Comparison of ENCODE assay signal across 8 mouse cellular contexts in genomic region chr10:58932151-58932773, GRCm38 (mm10).
DNase-seq lines count a peak whose midpoint lies in the region; ATAC-seq lines count a peak whose summit lies in the region.

No protein-coding gene starts in this region.

- peaks cover 9% of the 10 kb centered on the region for H3K4me1 ChIP-seq in heart, embryonic 16.5 days (ENCODE audit: control insufficient read depth, insufficient read depth, low read length)
- H3K4me1 ChIP-seq in liver, embryonic 13.5 days (replicated peaks): no peaks in the 10 kb centered on the region
- H3K4me1 ChIP-seq in stomach, embryonic 14.5 days (ENCODE audit: control insufficient read depth, insufficient read depth, low read length): 0 out of 2 replicates have a peak, but pooled peaks cover 3% of the 10 kb centered on the region

- DNase-seq in ES-CJ7 (ENCODE audit: low read depth, low spot score): peak; percentile 4
- DNase-seq in embryo, embryonic 10 days (ENCODE audit: low spot score): peak; percentile 29
- DNase-seq in liver, embryonic 13.5 days: no peak
- DNase-seq in ovary, postnatal 14 days (ENCODE audit: low spot score): no peak
- DNase-seq in MN1 (ENCODE audit: low spot score): no peak

- H3K36me3 ChIP-seq in heart, embryonic 16.5 days (ENCODE audit: control insufficient read depth, insufficient read depth): no peaks in the 10 kb centered on the region
- H3K36me3 ChIP-seq in liver, embryonic 13.5 days: no peaks in the 10 kb centered on the region
- H3K36me3 ChIP-seq in stomach, embryonic 14.5 days (ENCODE audit: control insufficient read depth, insufficient read depth, low read length): no peaks in the 10 kb centered on the region

- peak; percentile 90 for ATAC-seq in heart, embryonic 16.5 days (replicated peaks; ENCODE audit: extremely low read depth, insufficient read depth, low FRiP score)
- no peak for ATAC-seq in liver, embryonic 13.5 days (ENCODE audit: low read depth)
- ATAC-seq in stomach, embryonic 14.5 days (ENCODE audit: insufficient number of reproducible peaks, insufficient read depth, low FRiP score, low read depth): peak; percentile 63; the same call in 1 of the 2 replicates
- ATAC-seq in activated CD4-positive, CD25-positive, alpha-beta regulatory T cell, adult 4 months: no peak

- WGBS in heart, embryonic 16.5 days: 15% methylated on average over 22 of the region's 22 CpGs
- 41% methylated on average over 22 of the region's 22 CpGs for WGBS in liver, embryonic 13.5 days (ENCODE audit: insufficient replicate concordance)
- 27% methylated on average over 22 of the region's 22 CpGs for WGBS in stomach, embryonic 14.5 days

- H3K4me2 ChIP-seq in heart, embryonic 16.5 days (ENCODE audit: low read depth, low read length): peak overlapping the region; percentile 59
- H3K4me2 ChIP-seq in liver, embryonic 13.5 days: peak overlapping the region; percentile 21; the same call in 1 of the 2 replicates
- H3K4me2 ChIP-seq in stomach, embryonic 14.5 days (replicated peaks; ENCODE audit: low read depth, low read length): peak overlapping the region; percentile 31

- H3K9me3 ChIP-seq in heart, embryonic 16.5 days (replicated peaks; ENCODE audit: control insufficient read depth, low read length): peaks cover 5% of the 10 kb centered on the region
- no peaks in the 10 kb centered on the region for H3K9me3 ChIP-seq in liver, embryonic 13.5 days (replicated peaks)
- H3K9me3 ChIP-seq in stomach, embryonic 14.5 days (ENCODE audit: control insufficient read depth, low read depth, low read length): no peaks in the 10 kb centered on the region

- no peak overlapping the region for H3K27ac ChIP-seq in heart, embryonic 16.5 days (ENCODE audit: low read length)
- H3K27ac ChIP-seq in liver, embryonic 13.5 days: no peak overlapping the region
- H3K27ac ChIP-seq in stomach, embryonic 14.5 days (ENCODE audit: low read length): no peak overlapping the region

- H3K9ac ChIP-seq in heart, embryonic 16.5 days (ENCODE audit: low read length): no peak overlapping the region
- H3K9ac ChIP-seq in liver, embryonic 13.5 days: no peak overlapping the region
- H3K9ac ChIP-seq in stomach, embryonic 14.5 days (replicated peaks; ENCODE audit: low read depth, low read length): no peak overlapping the region

- H3K4me3 ChIP-seq in heart, embryonic 16.5 days (ENCODE audit: low read length): peak overlapping the region; percentile 36
- no peak overlapping the region for H3K4me3 ChIP-seq in liver, embryonic 13.5 days (replicated peaks)
- H3K4me3 ChIP-seq in stomach, embryonic 14.5 days (ENCODE audit: low read depth, low read length): no peak overlapping the region

- peaks cover 82% of the 10 kb centered on the region for H3K27me3 ChIP-seq in heart, embryonic 16.5 days (ENCODE audit: control insufficient read depth, insufficient read depth, low read length)
- no peaks in the 10 kb centered on the region for H3K27me3 ChIP-seq in liver, embryonic 13.5 days
- H3K27me3 ChIP-seq in stomach, embryonic 14.5 days (ENCODE audit: control insufficient read depth, insufficient read depth, low read length): no peaks in the 10 kb centered on the region

Comparison
In these comparisons a context has a peak if more than half of its experiments do, and no peak if none do; other contexts are left out.
1. DNase-seq: peak in ES-CJ7 (single experiment) and embryo, embryonic 10 days (single experiment); none in liver, embryonic 13.5 days (single experiment), ovary, postnatal 14 days (single experiment) and MN1 (single experiment).
2. ATAC-seq: peak in heart, embryonic 16.5 days (single experiment) and stomach, embryonic 14.5 days (single experiment); none in liver, embryonic 13.5 days (single experiment) and activated CD4-positive, CD25-positive, alpha-beta regulatory T cell, adult 4 months (single experiment).
3. Peak in every context shown above with its lines, with median percentiles within 50 percentile points of each other: H3K4me2 ChIP-seq.